Mouse (Mus musculus) brain, embryonic 14.5 days (tissue): Measurements from ENCODE around the gene Nckap5.

ENCODE experiments used
- CTCF ChIP-seq: fragments of 200-500 bp; IDR thresholded peaks from 2 replicates; pipeline ENCODE4 v1.5.1; 2012; ENCODE audit warnings: inconsistent platforms, mild to moderate bottlenecking, moderate library complexity, borderline replicate concordance; ENCODE audit not compliant: insufficient read depth, insufficient read length; ENCODE audit errors: extremely low read depth
- POLR2A ChIP-seq: fragments of 200-500 bp; IDR thresholded peaks from 2 replicates; pipeline ENCODE4 v1.6.1; 2012; ENCODE audit warnings: mild to moderate bottlenecking, inconsistent platforms, borderline replicate concordance; ENCODE audit not compliant: poor library complexity, insufficient read depth, insufficient read length, severe bottlenecking; ENCODE audit errors: extremely low read depth

DNA sequence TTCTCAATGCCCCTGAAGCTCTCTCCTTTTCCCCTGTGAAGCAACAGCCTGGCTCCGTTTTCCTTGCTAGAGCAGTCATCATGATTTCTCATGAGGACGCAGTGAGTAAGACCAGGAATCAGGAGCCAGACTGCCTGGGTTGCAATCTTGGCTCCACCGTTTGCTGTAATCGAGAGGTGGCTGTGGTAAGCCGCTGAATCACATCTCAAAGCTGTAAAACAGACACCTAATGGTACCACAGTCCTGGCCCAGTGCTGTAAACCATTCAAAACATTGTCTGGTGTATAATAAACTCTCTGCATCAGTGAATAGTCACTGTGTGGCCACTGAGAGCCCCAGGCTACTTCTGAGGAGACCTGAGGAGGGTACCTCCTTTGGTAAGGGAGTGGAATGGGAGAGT, 74.9 kb downstream of the Nckap5 start:
- no peak for TF ChIP-seq CTCF
- no peak for TF ChIP-seq POLR2A
